Mouse (Mus musculus) lung, adult 2 months (tissue): ENCODE data around the gene Fbxl17.

Source experiments
- CTCF ChIP-seq: fragments of 200-500 bp; IDR thresholded peaks from 2 replicates; pipeline ENCODE4 v1.5.1; 2011; ENCODE audit warnings: mild to moderate bottlenecking, low read length, control low read depth; ENCODE audit not compliant: insufficient read depth
- POLR2A ChIP-seq: fragments of 200-500 bp; IDR thresholded peaks from 2 replicates; pipeline ENCODE4 v1.6.1; 2011; ENCODE audit warnings: low read depth, mild to moderate bottlenecking, control low read depth, low read length, borderline replicate concordance; ENCODE audit errors: extremely low read depth

- TF ChIP-seq CTCF (no peak), POLR2A (no peak)
Measured at GRCm38 (mm10) chr17:63294961-63295360, 204.9 kb downstream of the Fbxl17 start.
